Mouse (Mus musculus) heart, adult 2 months (tissue): ENCODE results near the gene Zfp747.

Experiments used
- CTCF ChIP-seq: fragments of 200-600 bp; IDR thresholded peaks from 2 replicates; pipeline ENCODE4 v1.8.1; 2022; ENCODE audit warnings: antibody characterized with exemption, mild to moderate bottlenecking, moderate library complexity
- POLR2A ChIP-seq: fragments of 200-500 bp; IDR thresholded peaks from 2 replicates; pipeline ENCODE4 v1.6.1; 2011; ENCODE audit warnings: mild to moderate bottlenecking, low read depth, low read length, control low read depth; ENCODE audit not compliant: insufficient read depth

GRCm38 (mm10) chr7:127391538-127391937 lies 15.7 kb upstream of the Zfp747 start:
- no peak for TF ChIP-seq CTCF
- no peak for TF ChIP-seq POLR2A
